ENCODE assay signal across 8 mouse cellular contexts in genomic region chr10:117570971-117571861, GRCm38 (mm10). TPM values are rescaled to one million over a fixed set of nuclear protein-coding genes. Genes with fewer than 3 reads are reported as not detected.
A peak's percentile ranks its signal among the peaks of the same experiment; 100 is the strongest.
DNase-seq lines count a peak whose midpoint lies in the region; ATAC-seq and TF ChIP-seq lines count a peak whose summit lies in the region.

No protein-coding gene starts in this region.

- H3K9me3 ChIP-seq in forebrain, embryonic 13.5 days (replicated peaks), result 0 out of 2 replicates have a peak, but pooled peaks cover 4% of the 10 kb centered on the region
- no peaks in the 10 kb centered on the region for H3K9me3 ChIP-seq in hindbrain, embryonic 11.5 days (ENCODE audit: control insufficient read depth, low read length)
- no peaks in the 10 kb centered on the region for H3K9me3 ChIP-seq in stomach, embryonic 15.5 days

- peak overlapping the region; percentile 43 for H3K9ac ChIP-seq in forebrain, embryonic 13.5 days
- H3K9ac ChIP-seq in hindbrain, embryonic 11.5 days (ENCODE audit: low read depth, low read length), result 0 out of 2 replicates have a peak overlapping the region, but pooled peaks have one; percentile 3
- no peak overlapping the region for H3K9ac ChIP-seq in stomach, embryonic 15.5 days

- no peak overlapping the region for H3K27ac ChIP-seq in forebrain, embryonic 13.5 days
- H3K27ac ChIP-seq in hindbrain, embryonic 11.5 days (ENCODE audit: low read depth, low read length), result no peak overlapping the region
- H3K27ac ChIP-seq in left cerebral cortex, adult 2 months, result peak overlapping the region; percentile 19; the same call in 1 of the 2 replicates
- H3K27ac ChIP-seq in stomach, embryonic 15.5 days, result peak overlapping the region; percentile 57; the same call in 1 of the 2 replicates

- no peak for TF ChIP-seq CTCF in left cerebral cortex, adult 2 months (IDR thresholded peaks at IDR 0.05)

- DNase-seq in adrenal gland, adult (ENCODE audit: inconsistent age in 2 of 2, low spot score in 1 of 2), result peak; percentile 33 to 70
- no peak for DNase-seq in adrenal gland, postnatal 4 days (ENCODE audit: low spot score in 2 of 2)
- peak; percentile 94 for DNase-seq in adipocyte (ENCODE audit: low spot score)
- DNase-seq in hindbrain, embryonic 11.5 days (ENCODE audit: low spot score), result peak; percentile 63
- peak; percentile 18 to 22 for DNase-seq in left cerebral cortex, adult 2 months (ENCODE audit: extremely low spot score in 1 of 2, low spot score in 2 of 2)
- peak; percentile 68 for DNase-seq in mesoderm, embryonic 11.5 days (ENCODE audit: low read depth, low spot score)

- no peaks in the 10 kb centered on the region for H3K36me3 ChIP-seq in forebrain, embryonic 13.5 days (ENCODE audit: poor library complexity, severe bottlenecking)
- no peaks in the 10 kb centered on the region for H3K36me3 ChIP-seq in hindbrain, embryonic 11.5 days (ENCODE audit: control insufficient read depth, insufficient read depth, low read length)
- no peaks in the 10 kb centered on the region for H3K36me3 ChIP-seq in stomach, embryonic 15.5 days

- H3K27me3 ChIP-seq in forebrain, embryonic 13.5 days, result peaks cover 30% of the 10 kb centered on the region
- H3K27me3 ChIP-seq in hindbrain, embryonic 11.5 days (ENCODE audit: control insufficient read depth, insufficient read depth, low read length), result no peaks in the 10 kb centered on the region
- no peaks in the 10 kb centered on the region for H3K27me3 ChIP-seq in stomach, embryonic 15.5 days (replicated peaks)

- peak overlapping the region; percentile 35 for H3K4me3 ChIP-seq in forebrain, embryonic 13.5 days
- peak overlapping the region; percentile 29 for H3K4me3 ChIP-seq in hindbrain, embryonic 11.5 days (ENCODE audit: low read depth, low read length)
- peak overlapping the region; percentile 40 for H3K4me3 ChIP-seq in left cerebral cortex, adult 2 months
- H3K4me3 ChIP-seq in stomach, embryonic 15.5 days (replicated peaks), result peak overlapping the region; percentile 31

- H3K4me2 ChIP-seq in forebrain, embryonic 13.5 days, result peak overlapping the region; percentile 69
- H3K4me2 ChIP-seq in hindbrain, embryonic 11.5 days (replicated peaks; ENCODE audit: low read depth, low read length), result peak overlapping the region; percentile 58
- peak overlapping the region; percentile 84 for H3K4me2 ChIP-seq in stomach, embryonic 15.5 days

- intact Hi-C loops in left cerebral cortex, adult 2 months (cut with DNase I), result no loop called here

- under 1% methylated on average over 27 of the region's 27 CpGs for WGBS in forebrain, embryonic 13.5 days
- 2% methylated on average over 27 of the region's 27 CpGs for WGBS in hindbrain, embryonic 11.5 days
- WGBS in stomach, embryonic 15.5 days, result 1% methylated on average over 27 of the region's 27 CpGs

- peaks cover 16% of the 10 kb centered on the region for H3K4me1 ChIP-seq in forebrain, embryonic 13.5 days
- H3K4me1 ChIP-seq in hindbrain, embryonic 11.5 days (replicated peaks; ENCODE audit: control insufficient read depth, insufficient read depth, low read length), result no peaks in the 10 kb centered on the region
- peaks cover 10% of the 10 kb centered on the region; the same call in 1 of the 2 replicates for H3K4me1 ChIP-seq in stomach, embryonic 15.5 days

- ATAC-seq in forebrain, embryonic 13.5 days, result no peak
- ATAC-seq in hindbrain, embryonic 11.5 days (ENCODE audit: low FRiP score), result no peak
- peak; percentile 32; the same call in 1 of the 2 replicates for ATAC-seq in stomach, embryonic 15.5 days (ENCODE audit: insufficient read depth, low FRiP score, low read depth)

RNA-seq across cellular contexts. Expression of gene Cpm, which starts 58.1 kb away (rescaled TPM):
- total RNA-seq in adrenal gland, postnatal 4 days (2021), result 10 to 100 TPM; 24.4 to 25.3 TPM
- polyA plus RNA-seq in forebrain, embryonic 13.5 days (2015; fragmentation: Nextera tagmentation; extraction: Ambion mirVana), result 4.3 and 4.7 TPM in 2 replicates
- polyA plus RNA-seq in hindbrain, embryonic 11.5 days (2014; fragmentation: Nextera tagmentation; extraction: Ambion mirVana), result 6.0 and 6.3 TPM in 2 replicates
- total RNA-seq in left cerebral cortex, adult 2 months (2021), result 1 to 10 TPM; 5.2 to 5.3 TPM
- 57.1 and 57.7 TPM in 2 replicates for polyA plus RNA-seq in stomach, embryonic 15.5 days (2015; fragmentation: Nextera tagmentation; extraction: Ambion mirVana)

Comparison
In these comparisons a context has a peak if more than half of its experiments do, and no peak if none do; other contexts are left out.
1. DNase-seq: peak in adrenal gland, adult (2 of 2), adipocyte (single experiment), hindbrain, embryonic 11.5 days (single experiment), left cerebral cortex, adult 2 months (2 of 2) and mesoderm, embryonic 11.5 days (single experiment); none in adrenal gland, postnatal 4 days (0 of 2).
2. H3K27ac ChIP-seq: peak in left cerebral cortex, adult 2 months (single experiment) and stomach, embryonic 15.5 days (single experiment); none in forebrain, embryonic 13.5 days (single experiment) and hindbrain, embryonic 11.5 days (single experiment).
3. Peak in every context shown above with its lines, with median percentiles within 50 percentile points of each other: H3K4me2 ChIP-seq and H3K4me3 ChIP-seq.